Mouse (Mus musculus): ENCODE measurements at regions not wholly inside any gene's neighbourhood (a gene's known extent, or its start where the extent isn't known, plus 50 kb on each side); places are given as distances from the start of the nearest gene placed in this dataset.

- no peak for DNase-seq
These were observed 128.2 kb upstream of the Hmga2 start for GRCm38 (mm10) chr10:120604506-120604905.

GRCm38 (mm10) chr10:120603167-120603566 lies 126.9 kb upstream of the Hmga2 start:
- DNase-seq, result no peak

GRCm38 (mm10) chr10:120600735-120601134 lies 124.5 kb upstream of the Hmga2 start:
- DNase-seq, result no peak

GRCm38 (mm10) chr10:120599551-120599950 lies 123.3 kb upstream of the Hmga2 start:
- no peak for DNase-seq

- no peak for DNase-seq
These were observed 121.1 kb upstream of the Hmga2 start for GRCm38 (mm10) chr10:120597320-120597887.

GRCm38 (mm10) chr10:120595145-120595544 lies 118.9 kb upstream of the Hmga2 start:
- DNase-seq, result no peak

- no peak for DNase-seq
These were observed 117.6 kb upstream of the Hmga2 start for GRCm38 (mm10) chr10:120593876-120594275.

- no peak for DNase-seq
These were observed 113.4 kb upstream of the Hmga2 start for GRCm38 (mm10) chr10:120589659-120590058.

- no peak for DNase-seq
These were observed 111.8 kb upstream of the Hmga2 start for GRCm38 (mm10) chr10:120587854-120588633.

- DNase-seq, result peak; percentile 69
These were observed 110.9 kb upstream of the Hmga2 start for GRCm38 (mm10) chr10:120587179-120587578.

GRCm38 (mm10) chr10:120582497-120582896 lies 106.2 kb upstream of the Hmga2 start:
- peak; percentile 84 for DNase-seq

- DNase-seq, result no peak
These were observed 105.3 kb upstream of the Hmga2 start for GRCm38 (mm10) chr10:120581547-120581946.

- no peak for DNase-seq
These were observed 100.6 kb upstream of the Hmga2 start for GRCm38 (mm10) chr10:120576886-120577285.

GRCm38 (mm10) chr10:120576148-120576547 lies 99.9 kb upstream of the Hmga2 start:
- DNase-seq, result no peak

GRCm38 (mm10) chr10:120571340-120571739 lies 95.1 kb upstream of the Hmga2 start:
- no peak for DNase-seq

- DNase-seq, result no peak
These were observed 89.7 kb upstream of the Hmga2 start for GRCm38 (mm10) chr10:120565992-120566391.

GRCm38 (mm10) chr10:120564859-120565258 lies 88.6 kb upstream of the Hmga2 start:
- DNase-seq, result no peak

GRCm38 (mm10) chr10:120563926-120564325 lies 87.7 kb upstream of the Hmga2 start:
- DNase-seq, result peak; percentile 30

- no peak for DNase-seq
These were observed 85.6 kb upstream of the Hmga2 start for GRCm38 (mm10) chr10:120561821-120562220.

- no peak for DNase-seq
These were observed 81.7 kb upstream of the Hmga2 start for GRCm38 (mm10) chr10:120557850-120558447.

- no peak for DNase-seq
These were observed 79.8 kb upstream of the Hmga2 start for GRCm38 (mm10) chr10:120556116-120556515.

GRCm38 (mm10) chr10:120553097-120553453 lies 76.8 kb upstream of the Hmga2 start:
- DNase-seq, result peak; percentile 49

- DNase-seq, result peak; percentile 39
These were observed 76.2 kb upstream of the Hmga2 start for GRCm38 (mm10) chr10:120552341-120553096.

All from kidney, postnatal 10 days (tissue).